Mouse (Mus musculus) splenic B cell, adult 2 months (primary cell): ENCODE results near the gene Fcrl6.
A peak's percentile ranks its signal among the peaks of the same experiment; 100 is the strongest.

Experiments
- DNase-seq: peaks from one replicate; pipeline ENCODE4 v3.0.0-alpha.2; 2011; ENCODE audit warnings: low read depth, low spot score
- H3K27me3 ChIP-seq: 2 replicates; pipeline ENCODE4 v1.6.1; 2012; ENCODE audit warnings: mild to moderate bottlenecking, low read length, moderate library complexity, mixed read lengths; ENCODE audit not compliant: control insufficient read depth, poor library complexity, insufficient read depth, severe bottlenecking
- H3K36me3 ChIP-seq: 2 replicates; pipeline ENCODE4 v1.6.1; 2012; ENCODE audit warnings: mild to moderate bottlenecking, low read length, moderate library complexity, mixed read lengths; ENCODE audit not compliant: control insufficient read depth, poor library complexity, insufficient read depth, severe bottlenecking

Fcrl6 gene

DNA sequence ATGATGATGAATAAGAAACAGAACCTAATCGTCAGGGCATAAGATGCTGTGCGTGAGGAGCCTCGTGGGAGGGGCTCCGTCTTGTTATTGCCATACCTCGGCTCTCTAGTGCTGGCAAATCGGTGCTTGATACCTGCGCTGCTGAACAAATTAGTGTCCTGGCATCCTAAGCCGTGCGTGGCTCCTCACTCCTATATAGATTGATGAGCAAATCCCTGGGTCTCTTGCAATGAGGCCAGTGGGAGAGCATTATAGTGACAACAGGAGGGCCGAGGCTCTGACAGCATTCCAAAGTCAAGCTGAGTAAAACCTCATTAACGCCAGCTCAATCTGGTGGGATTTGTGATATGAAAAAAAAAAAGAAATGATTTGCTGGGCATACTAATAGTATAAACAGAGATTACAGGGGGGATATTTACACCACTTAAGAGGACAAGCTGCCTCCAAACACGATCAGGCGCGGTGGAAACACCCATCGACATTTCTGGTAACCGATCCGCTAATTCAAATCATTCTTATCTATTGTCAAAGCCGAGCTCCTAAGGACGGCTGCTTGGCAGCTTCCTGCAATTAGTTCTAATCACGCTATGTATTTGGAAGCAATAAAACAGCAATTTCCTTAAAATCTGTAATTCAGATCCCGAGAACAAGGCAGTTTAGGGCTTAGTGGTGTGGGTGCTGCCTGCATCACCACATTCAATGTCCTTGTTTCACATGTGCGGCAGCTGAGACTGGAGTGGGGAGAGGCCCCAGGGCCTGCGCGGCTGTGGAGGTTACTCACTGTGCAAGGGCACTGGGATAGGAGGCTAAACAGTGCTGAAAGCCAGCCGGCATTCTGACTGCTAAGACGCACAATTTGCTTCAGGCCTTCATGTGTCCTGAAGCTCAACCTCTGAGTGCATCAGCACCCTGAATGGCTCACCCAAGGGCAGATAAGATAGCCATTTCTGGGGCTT lies 16.5 kb downstream of the Fcrl6 start:
- DNase-seq = no peak
- no peaks in the 10 kb centered on the region for H3K36me3 ChIP-seq
- H3K27me3 ChIP-seq = no peaks in the 10 kb centered on the region

DNA sequence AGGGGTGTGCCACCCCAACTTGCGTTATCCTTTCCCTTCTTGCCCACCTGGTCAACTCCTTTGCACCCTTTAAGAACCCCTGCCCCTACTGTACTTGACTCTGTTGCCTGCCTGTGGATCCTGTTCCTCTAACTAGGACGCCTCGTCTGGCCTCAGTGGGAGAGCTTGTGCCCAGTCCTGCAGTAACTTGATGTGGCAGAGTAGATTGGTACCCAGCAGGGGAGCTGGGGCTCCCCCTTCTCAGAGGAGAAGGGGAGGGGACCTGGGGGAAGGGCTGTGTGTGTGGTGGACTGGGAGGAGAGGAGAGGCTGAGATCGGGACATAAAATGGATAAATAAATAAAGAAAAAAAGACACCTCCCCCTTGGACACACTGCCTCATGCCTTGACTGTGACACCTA lies 17.3 kb downstream of the Fcrl6 start:
- no peak for DNase-seq

DNA sequence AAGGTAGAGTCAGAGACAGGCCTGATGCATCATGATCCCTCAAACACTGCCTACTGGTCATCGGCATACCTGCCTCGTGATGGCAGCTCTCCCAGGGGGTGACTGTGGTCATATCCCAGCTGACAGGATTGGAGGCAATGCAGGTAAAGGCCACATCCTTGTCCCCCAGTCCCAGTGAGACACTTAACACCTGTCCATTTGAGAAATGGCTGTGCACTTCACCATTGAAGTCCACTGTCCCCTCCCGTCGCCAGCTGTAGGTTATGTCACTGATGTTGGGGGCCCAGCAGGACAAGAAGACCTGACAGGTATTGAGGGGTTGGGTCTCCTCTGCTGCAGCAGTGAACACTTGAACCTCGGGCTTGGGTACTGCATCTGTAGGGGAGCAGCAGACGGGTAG lies 18.1 kb downstream of the Fcrl6 start:
- H3K27me3 ChIP-seq = no peaks in the 10 kb centered on the region
- DNase-seq = no peak
- H3K36me3 ChIP-seq = no peaks in the 10 kb centered on the region

More for the DNA sequence above, 17.3 kb downstream of the Fcrl6 start:
- Histone ChIP-seq H3K36me3 (no peaks in the 10 kb centered on the region), H3K27me3 (no peaks in the 10 kb centered on the region)

DNA sequence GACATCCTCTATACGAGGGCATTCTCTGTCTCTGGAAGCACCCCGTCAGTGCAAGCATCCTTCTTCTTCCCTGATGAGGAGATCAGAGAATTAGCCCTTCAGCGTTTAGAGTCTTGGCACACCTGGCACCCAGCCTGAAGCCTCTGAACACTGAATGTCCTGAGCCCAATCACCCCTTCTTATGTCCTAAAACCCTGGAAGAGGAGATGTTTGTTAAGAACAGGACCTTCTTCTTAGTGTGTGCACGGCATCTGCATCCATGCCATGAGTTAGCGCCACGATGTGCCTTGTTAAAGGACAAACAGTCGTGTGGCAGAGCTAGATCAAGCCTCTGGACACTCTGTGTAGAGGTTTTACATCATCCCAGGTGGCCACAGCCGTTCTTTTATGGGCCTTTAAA lies 19.9 kb downstream of the Fcrl6 start:
- H3K36me3 ChIP-seq = no peaks in the 10 kb centered on the region
- DNase-seq = no peak

DNA sequence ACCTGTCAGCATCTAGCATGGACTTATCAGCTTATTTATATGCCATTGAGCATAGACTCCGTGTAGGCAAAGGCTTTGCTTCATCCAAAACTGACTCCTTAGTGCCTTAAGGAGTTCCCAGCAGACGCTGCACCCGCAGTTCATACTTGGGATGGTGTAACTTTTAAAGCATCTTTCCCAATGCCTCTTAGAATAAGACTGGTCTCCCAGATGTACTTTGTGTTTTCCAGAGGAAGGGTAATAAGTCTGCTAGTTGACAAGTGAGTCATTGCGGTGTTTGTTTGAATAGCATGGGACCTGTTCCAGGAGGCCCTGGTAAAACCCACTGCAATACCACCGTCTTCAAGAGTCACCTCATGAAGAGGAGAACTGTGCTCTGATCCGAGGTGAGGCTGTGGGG lies 22.2 kb downstream of the Fcrl6 start:
- Histone ChIP-seq H3K36me3 (no peaks in the 10 kb centered on the region), H3K27me3 (no peaks in the 10 kb centered on the region)
- no peak for DNase-seq

More for the DNA sequence above, 19.9 kb downstream of the Fcrl6 start:
- H3K27me3 ChIP-seq = no peaks in the 10 kb centered on the region

DNA sequence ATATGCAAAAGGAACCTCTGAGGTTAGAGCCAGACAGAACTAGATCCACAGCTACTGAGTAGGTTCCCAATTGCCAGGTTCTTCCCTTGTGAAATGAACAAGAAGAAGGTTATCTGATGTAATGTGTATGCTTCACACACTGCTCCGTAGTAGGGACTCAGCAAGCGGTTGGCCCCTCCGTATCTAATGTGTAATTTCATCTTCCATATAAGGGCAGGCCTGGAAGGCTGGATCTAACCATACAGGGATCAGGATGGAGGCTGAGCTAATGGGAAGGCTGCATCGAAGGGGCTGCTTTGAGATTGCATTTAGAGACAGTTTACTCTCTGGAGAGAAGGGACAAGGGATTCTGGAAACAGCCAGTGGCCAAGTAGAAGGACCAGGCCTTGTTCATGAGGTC lies 34.6 kb downstream of the Fcrl6 start:
- DNase-seq = no peak
- H3K36me3 ChIP-seq = no peaks in the 10 kb centered on the region
- no peaks in the 10 kb centered on the region for H3K27me3 ChIP-seq

DNA sequence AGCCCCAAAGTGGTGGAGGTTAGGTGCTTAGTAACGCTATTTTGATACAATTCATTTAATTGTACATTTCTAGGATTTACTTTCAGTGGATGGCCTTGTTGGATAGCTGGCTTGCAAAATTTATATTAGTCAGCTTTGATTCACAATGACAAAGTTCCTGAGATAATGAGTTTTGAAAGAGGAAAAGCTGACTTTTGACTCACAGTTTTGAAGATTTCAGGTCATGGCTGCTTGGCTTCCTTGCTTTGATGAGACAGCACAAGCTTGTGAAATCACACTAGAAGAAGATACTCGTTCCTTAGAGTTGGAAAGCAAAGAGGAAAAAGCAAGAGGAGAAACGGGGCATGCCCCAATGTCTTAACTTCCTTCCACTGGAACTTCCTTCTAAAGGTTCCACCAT lies 36.2 kb downstream of the Fcrl6 start:
- H3K27me3 ChIP-seq = no peaks in the 10 kb centered on the region; the same call in 1 of the 2 replicates
- DNase-seq = no peak
- H3K36me3 ChIP-seq = no peaks in the 10 kb centered on the region

DNA sequence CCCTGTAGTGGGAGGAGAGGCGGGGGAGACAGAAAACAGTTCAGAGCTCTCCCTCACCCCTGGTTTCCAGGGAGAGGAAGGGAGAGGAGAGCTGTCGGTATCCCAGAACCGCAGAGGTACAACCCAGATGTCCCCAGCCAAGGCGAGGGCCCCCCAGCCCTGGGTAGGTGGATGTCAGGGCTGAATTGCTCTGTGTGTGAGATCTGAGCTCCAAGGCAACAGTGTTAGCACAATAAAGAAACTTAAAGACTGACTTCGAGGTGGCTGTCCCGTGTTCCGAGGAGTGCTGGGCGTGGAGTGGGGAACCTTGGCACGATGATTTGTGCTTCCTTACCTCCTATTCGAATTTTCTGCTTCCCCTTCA lies 38.9 kb downstream of the Fcrl6 start:
- DNase-seq = no peak

DNA sequence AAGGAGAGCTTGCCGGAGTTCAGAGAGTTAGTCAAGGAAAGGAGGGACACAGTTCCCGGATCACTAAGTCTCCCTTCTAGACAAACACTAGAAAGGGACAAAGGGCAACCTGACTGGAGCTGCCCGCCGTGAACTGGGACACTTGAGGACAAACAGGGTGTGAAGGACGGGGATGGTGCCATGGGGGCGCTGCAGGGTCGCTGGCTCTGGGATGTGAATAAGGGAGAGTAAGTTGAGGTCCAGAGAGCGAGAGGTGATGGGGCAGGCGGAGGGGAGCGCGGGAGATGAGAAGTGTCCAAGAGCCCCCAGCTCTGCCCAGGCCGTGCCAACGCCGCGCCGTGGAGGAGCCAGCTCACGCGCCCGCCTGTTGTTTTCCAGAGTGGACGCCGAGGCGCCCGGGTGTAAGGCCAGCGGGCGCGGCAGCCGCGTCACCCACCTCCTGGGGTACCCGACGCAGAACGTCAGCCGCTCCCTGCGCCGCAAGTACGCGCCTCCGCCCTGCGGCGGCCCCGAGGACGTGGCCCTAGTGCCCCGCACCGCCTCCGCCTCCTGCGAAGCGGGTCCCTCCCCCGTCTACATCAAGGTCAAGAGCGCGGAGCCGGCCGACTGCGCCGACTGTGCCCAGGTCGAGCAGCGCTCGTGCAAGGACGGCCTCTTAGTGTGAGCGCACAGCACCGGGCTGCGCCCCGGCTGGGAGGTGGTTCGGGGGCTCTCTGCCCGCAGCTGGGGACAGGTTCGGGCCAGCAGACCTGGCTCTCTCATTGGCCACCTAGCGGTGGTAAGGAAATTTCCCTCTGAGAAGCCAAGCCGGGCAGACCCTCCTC lies 39.5 kb downstream of the Fcrl6 start:
- Histone ChIP-seq H3K36me3 (no peaks in the 10 kb centered on the region), H3K27me3 (no peaks in the 10 kb centered on the region; the same call in 1 of the 2 replicates)
- peak; percentile 77 for DNase-seq

More for the DNA sequence above, 38.9 kb downstream of the Fcrl6 start:
- Histone ChIP-seq H3K36me3 (no peaks in the 10 kb centered on the region), H3K27me3 (no peaks in the 10 kb centered on the region; the same call in 1 of the 2 replicates)

DNA sequence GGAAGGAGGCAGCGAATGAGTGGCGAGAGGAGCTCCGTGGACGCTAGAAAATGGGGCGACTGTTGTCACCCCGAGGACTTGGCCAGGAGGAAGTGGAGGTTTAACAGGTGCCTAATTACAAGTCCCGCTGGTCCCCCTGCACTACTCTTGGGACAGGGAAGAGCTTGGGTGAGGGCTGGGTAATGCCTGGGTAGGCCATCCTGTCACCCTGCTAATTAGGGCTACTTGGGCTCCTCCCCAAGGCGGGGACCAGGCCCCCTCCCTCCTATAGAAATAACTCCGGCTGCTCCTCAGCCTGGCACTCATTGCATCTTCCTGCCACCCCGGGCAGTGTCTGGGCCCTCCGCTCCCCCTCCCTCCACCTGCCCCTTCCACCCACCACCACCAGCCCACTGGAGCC lies 46.7 kb downstream of the Fcrl6 start, which contains the start of gene Vsig8:
Gene Vsig8, plus strand, starts transcription at position 301 of the 400 bp plus-strand sequence.
- H3K36me3 ChIP-seq = no peaks in the 10 kb centered on the region
- no peak for DNase-seq
- H3K27me3 ChIP-seq = no peaks in the 10 kb centered on the region

DNA sequence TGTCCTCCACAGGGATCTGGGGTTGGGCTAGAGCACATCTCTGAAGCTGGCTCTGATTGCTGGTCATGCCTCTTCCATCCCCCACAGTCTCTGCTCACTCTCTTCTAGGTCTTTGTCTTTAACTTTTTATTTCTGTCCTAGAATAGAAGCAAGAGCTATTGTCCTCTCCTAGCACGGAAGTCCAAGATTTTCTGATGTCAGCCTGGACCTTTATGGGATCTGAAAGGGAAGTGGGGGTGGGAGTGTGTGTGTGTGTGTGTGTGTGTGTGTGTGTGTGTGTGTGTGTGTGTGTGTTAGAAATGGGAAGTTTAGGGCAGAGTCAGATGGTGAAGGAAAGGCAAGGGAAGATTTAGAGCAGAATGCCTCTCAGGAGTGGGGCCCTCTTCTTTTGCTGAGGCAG lies 49.7 kb downstream of the Fcrl6 start:
- DNase-seq = no peak
- no peaks in the 10 kb centered on the region for H3K27me3 ChIP-seq
- H3K36me3 ChIP-seq = no peaks in the 10 kb centered on the region

DNA sequence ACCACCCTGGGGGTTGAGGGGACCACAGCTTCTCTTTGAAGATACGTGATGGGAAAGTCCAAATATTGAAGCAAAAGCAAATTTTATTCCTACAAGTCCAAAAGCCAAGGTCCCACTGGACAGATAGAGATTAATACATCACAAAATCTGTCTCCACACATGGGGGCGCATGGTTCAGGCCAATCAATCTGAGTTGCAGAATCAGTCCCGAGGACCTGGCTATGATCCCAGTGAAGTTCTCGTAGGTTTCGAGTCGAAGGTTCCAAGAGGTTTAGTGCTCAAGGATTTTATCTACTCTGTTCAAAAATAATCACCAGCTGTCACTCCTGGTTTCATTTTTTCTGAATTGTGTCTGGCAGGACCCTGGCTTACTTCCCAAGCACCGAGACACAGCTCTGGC lies 51.3 kb downstream of the Fcrl6 start:
- H3K36me3 ChIP-seq = no peaks in the 10 kb centered on the region
- no peaks in the 10 kb centered on the region for H3K27me3 ChIP-seq
- DNase-seq = no peak

DNA sequence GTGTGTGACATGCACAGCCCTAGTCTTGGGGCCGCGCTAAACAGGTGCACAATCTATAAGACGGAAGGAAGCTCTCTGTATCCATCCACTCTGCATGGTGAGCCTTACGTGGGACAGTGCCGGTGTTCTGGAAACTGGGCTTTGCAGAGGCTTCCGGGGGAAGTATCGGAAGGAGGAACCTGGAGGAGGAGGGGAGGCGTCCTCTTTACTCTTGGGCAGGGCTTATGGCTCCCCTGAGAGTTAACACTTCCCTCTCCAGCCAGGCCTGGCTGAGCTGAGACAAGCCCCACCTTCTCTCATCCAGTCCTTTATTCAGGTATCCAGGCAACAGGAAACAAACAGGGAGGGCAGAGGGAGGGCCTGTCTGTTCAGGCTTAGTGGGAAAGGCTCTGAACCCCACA lies 51.8 kb downstream of the Fcrl6 start:
- DNase-seq = peak; percentile 84
- H3K27me3 ChIP-seq = no peaks in the 10 kb centered on the region
- H3K36me3 ChIP-seq = no peaks in the 10 kb centered on the region

DNA sequence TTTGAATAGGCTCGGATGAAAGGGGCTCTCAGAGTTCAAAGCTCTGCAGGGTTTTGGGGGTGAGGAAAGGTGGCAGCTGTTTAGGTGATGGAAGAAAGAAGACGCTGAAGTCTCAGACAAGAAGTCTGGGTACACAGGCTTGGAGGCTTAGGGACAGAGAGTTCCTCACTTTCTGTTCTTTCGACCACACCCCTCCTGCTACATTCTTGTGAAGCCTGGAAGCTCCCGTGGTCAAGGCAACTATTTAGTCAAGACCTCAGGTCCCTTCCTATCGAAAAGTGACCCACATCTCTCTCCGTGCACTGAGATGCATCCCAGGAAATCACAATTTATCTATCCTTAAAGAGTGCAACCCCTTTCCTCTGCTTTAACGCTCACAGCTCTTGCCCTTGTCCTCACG lies 52.6 kb downstream of the Fcrl6 start:
- no peaks in the 10 kb centered on the region for H3K27me3 ChIP-seq

DNA sequence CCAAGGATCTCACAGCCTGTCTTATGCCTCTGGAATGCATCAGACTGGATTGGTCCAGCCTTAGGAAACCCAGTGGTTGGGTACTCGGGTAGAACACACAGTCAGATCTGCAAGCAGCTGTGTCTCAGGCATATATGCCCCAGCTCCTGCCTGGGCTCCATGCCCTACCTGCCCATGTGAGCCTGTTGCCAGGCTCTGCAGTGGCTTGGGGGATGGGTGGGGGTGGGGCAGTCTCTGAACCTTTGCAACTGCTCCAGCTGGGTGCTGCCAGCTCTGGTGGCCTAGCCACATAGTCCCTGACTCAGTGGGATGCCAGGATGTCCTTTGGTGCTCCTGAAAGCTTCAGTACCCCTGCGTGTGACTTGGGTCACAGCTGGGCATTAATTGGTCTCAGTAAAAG lies 53.0 kb downstream of the Fcrl6 start:
- peak; percentile 20 for DNase-seq
- Histone ChIP-seq H3K27me3 (no peaks in the 10 kb centered on the region), H3K36me3 (peaks cover 2% of the 10 kb centered on the region; the same call in 1 of the 2 replicates)

More for the DNA sequence above, 52.6 kb downstream of the Fcrl6 start:
- peaks cover 2% of the 10 kb centered on the region; the same call in 1 of the 2 replicates for H3K36me3 ChIP-seq
- DNase-seq = no peak
